Mouse (Mus musculus) forebrain, embryonic 13.5 days (tissue): ENCODE data around the gene Mrpl41. TPM values are rescaled to one million over a fixed set of nuclear protein-coding genes. Genes with fewer than 3 reads are reported as not detected.

ENCODE experiments used
- ATAC-seq: fragments of 200-750 bp; cut with Nextera tagmentation; 2 replicates; pipeline ENCODE4 v1.8.0; 2017
- H3K27ac ChIP-seq: fragments of 300-500 bp; sonication (generic); 2 replicates; pipeline ENCODE4 v1.5.1; 2015; ENCODE audit warnings: inconsistent platforms, mild to moderate bottlenecking, moderate library complexity
- H3K27me3 ChIP-seq: fragments of 300-500 bp; sonication (generic); 2 replicates; pipeline ENCODE4 v1.6.1; 2015; ENCODE audit warnings: mild to moderate bottlenecking, inconsistent platforms
- H3K36me3 ChIP-seq: fragments of 300-500 bp; sonication (generic); 2 replicates; pipeline ENCODE4 v1.6.1; 2015; ENCODE audit warnings: mild to moderate bottlenecking, inconsistent platforms; ENCODE audit not compliant: poor library complexity, severe bottlenecking
- H3K4me1 ChIP-seq: fragments of 300-500 bp; sonication (generic); 2 replicates; pipeline ENCODE4 v1.6.1; 2015; ENCODE audit warnings: inconsistent platforms
- H3K4me2 ChIP-seq: fragments of 300-500 bp; sonication (generic); 2 replicates; pipeline ENCODE4 v1.6.1; 2015; ENCODE audit warnings: inconsistent platforms, mild to moderate bottlenecking, moderate library complexity
- H3K4me3 ChIP-seq: fragments of 300-500 bp; sonication (generic); 2 replicates; pipeline ENCODE4 v1.5.1; 2015; ENCODE audit warnings: mild to moderate bottlenecking, inconsistent platforms
- H3K9ac ChIP-seq: fragments of 300-500 bp; sonication (generic); 2 replicates; pipeline ENCODE4 v1.6.1; 2015; ENCODE audit warnings: mild to moderate bottlenecking, inconsistent platforms
- H3K9me3 ChIP-seq: fragments of 300-500 bp; sonication (generic); replicated peaks from 2 replicates; pipeline ENCODE4 v1.6.1; 2016; ENCODE audit warnings: inconsistent platforms
- WGBS: fragments of 180-500 bp; shearing (Covaris S2); methylation state at CpG from one replicate; pipeline ENCODE4 v1.1.7; 2015; 5-methylcytosine and 5-hydroxymethylcytosine counted together
- microRNA-seq: library from miRNA; unstranded; fragments of <30 nt; microRNA quantifications from one replicate; pipeline ENCODE4, GENCODE M21; 2016
- polyA plus RNA-seq: library from polyadenylated mRNA; unstranded; fragments of >200 nt; fragmentation: Nextera tagmentation; extraction: Ambion mirVana; gene quantifications from 2 replicates; pipeline ENCODE4 v1.2.1, GENCODE M21; 2015

Mrpl41 gene
- polyA plus RNA-seq, 1 experiment from 2014 or later = 175 TPM

- H3K27me3 ChIP-seq = no peaks in the 10 kb centered on the region
- H3K27ac ChIP-seq = no peak overlapping the region
- no peak overlapping the region for H3K9ac ChIP-seq
- H3K4me2 ChIP-seq = no peak overlapping the region
- no peak for ATAC-seq
- H3K4me3 ChIP-seq = no peak overlapping the region
- H3K36me3 ChIP-seq = 0 out of 2 replicates have a peak, but pooled peaks cover 7% of the 10 kb centered on the region
- no peaks in the 10 kb centered on the region for H3K9me3 ChIP-seq
- WGBS = 91% methylated on average over 5 of the region's 5 CpGs
- peaks cover 6% of the 10 kb centered on the region for H3K4me1 ChIP-seq
Observed at GRCm38 (mm10) chr2:24929593-24929992, 45.3 kb downstream of the Mrpl41 start.

GRCm38 (mm10) chr2:24929119-24929518 lies 45.8 kb downstream of the Mrpl41 start:
- no peak overlapping the region for H3K4me3 ChIP-seq
- H3K27me3 ChIP-seq = no peaks in the 10 kb centered on the region
- WGBS = 70% methylated on average over 2 of the region's 2 CpGs
- H3K36me3 ChIP-seq = 0 out of 2 replicates have a peak, but pooled peaks cover 7% of the 10 kb centered on the region
- H3K4me1 ChIP-seq = peaks cover 2% of the 10 kb centered on the region
- no peak overlapping the region for H3K9ac ChIP-seq
- H3K27ac ChIP-seq = no peak overlapping the region
- H3K9me3 ChIP-seq = no peaks in the 10 kb centered on the region
- ATAC-seq = no peak
- no peak overlapping the region for H3K4me2 ChIP-seq

GRCm38 (mm10) chr2:24927810-24928479 lies 47.0 kb downstream of the Mrpl41 start:
- H3K36me3 ChIP-seq = 0 out of 2 replicates have a peak, but pooled peaks cover 7% of the 10 kb centered on the region
- no peak overlapping the region for H3K27ac ChIP-seq
- no peak overlapping the region for H3K4me3 ChIP-seq
- H3K4me2 ChIP-seq = no peak overlapping the region
- H3K9me3 ChIP-seq = no peaks in the 10 kb centered on the region
- H3K4me1 ChIP-seq = no peaks in the 10 kb centered on the region
- no peak for ATAC-seq
- no peak overlapping the region for H3K9ac ChIP-seq
- no peaks in the 10 kb centered on the region for H3K27me3 ChIP-seq
- WGBS = 68% methylated on average over 4 of the region's 4 CpGs

GRCm38 (mm10) chr2:24926965-24927358 lies 47.9 kb downstream of the Mrpl41 start:
- H3K9me3 ChIP-seq = no peaks in the 10 kb centered on the region
- H3K27ac ChIP-seq = no peak overlapping the region
- no peaks in the 10 kb centered on the region for H3K27me3 ChIP-seq
- H3K9ac ChIP-seq = no peak overlapping the region
- no peak for ATAC-seq
- H3K4me2 ChIP-seq = no peak overlapping the region
- H3K4me3 ChIP-seq = no peak overlapping the region
- 79% methylated on average over 7 of the region's 7 CpGs for WGBS
- 0 out of 2 replicates have a peak, but pooled peaks cover 7% of the 10 kb centered on the region for H3K36me3 ChIP-seq
- H3K4me1 ChIP-seq = no peaks in the 10 kb centered on the region

GRCm38 (mm10) chr2:24926345-24926964 lies 48.4 kb downstream of the Mrpl41 start:
- no peaks in the 10 kb centered on the region for H3K4me1 ChIP-seq
- no peaks in the 10 kb centered on the region for H3K27me3 ChIP-seq
- no peaks in the 10 kb centered on the region for H3K9me3 ChIP-seq
- 88% methylated on average over 9 of the region's 9 CpGs for WGBS
- H3K4me3 ChIP-seq = no peak overlapping the region
- no peak overlapping the region for H3K4me2 ChIP-seq
- ATAC-seq = no peak
- no peak overlapping the region for H3K27ac ChIP-seq
- H3K9ac ChIP-seq = no peak overlapping the region
- 0 out of 2 replicates have a peak, but pooled peaks cover 7% of the 10 kb centered on the region for H3K36me3 ChIP-seq

GRCm38 (mm10) chr2:24925284-24925683 lies 49.6 kb downstream of the Mrpl41 start:
- Histone ChIP-seq H3K27ac (no peak overlapping the region), H3K4me2 (no peak overlapping the region), H3K27me3 (no peaks in the 10 kb centered on the region), H3K4me1 (no peaks in the 10 kb centered on the region), H3K36me3 (0 out of 2 replicates have a peak, but pooled peaks cover 7% of the 10 kb centered on the region), H3K4me3 (no peak overlapping the region), H3K9ac (no peak overlapping the region), H3K9me3 (no peaks in the 10 kb centered on the region)
- ATAC-seq = no peak
- WGBS = 89% methylated on average over 8 of the region's 8 CpGs

Small RNAs within 50 kb of the gene (microRNA-seq; reads per million reads assigned to microRNA genes)
- not detected for gene Gm22875

Other genes starting within 250 kb of the Mrpl41 start
- gene Cacna1b, start 211.9 kb downstream of the Mrpl41 start, polyA plus RNA-seq = 4.5 and 5.6 TPM in 2 replicates
- gene Ehmt1, start 55.5 kb downstream of the Mrpl41 start, polyA plus RNA-seq = 152 and 156 TPM in 2 replicates
- gene Arrdc1, start 39.8 kb downstream of the Mrpl41 start, polyA plus RNA-seq = 19.1 and 21.5 TPM in 2 replicates
- gene Zmynd19, start 25.3 kb downstream of the Mrpl41 start, polyA plus RNA-seq = 10.2 and 12.1 TPM in 2 replicates
- 35.5 and 38.8 TPM in 2 replicates for gene Dph7, start 12.7 kb downstream of the Mrpl41 start, polyA plus RNA-seq
- gene Pnpla7, start 935 bp upstream of the Mrpl41 start, polyA plus RNA-seq = 2.4 and 3.5 TPM in 2 replicates
- gene Nsmf, start 79.3 kb upstream of the Mrpl41 start, polyA plus RNA-seq = 125 and 129 TPM in 2 replicates
- not detected in 2 replicates for gene Entpd8, start 105.2 kb upstream of the Mrpl41 start, polyA plus RNA-seq
- not detected in 2 replicates for gene Noxa1, start 120.1 kb upstream of the Mrpl41 start, polyA plus RNA-seq
- gene Nrarp, start 205.7 kb upstream of the Mrpl41 start, polyA plus RNA-seq = 29.2 and 30.8 TPM in 2 replicates
- 0.66 and 0.78 TPM in 2 replicates for gene Tor4a, start 221.8 kb upstream of the Mrpl41 start, polyA plus RNA-seq
- gene Nelfb, start 236.4 kb upstream of the Mrpl41 start, polyA plus RNA-seq = 95.4 and 104 TPM in 2 replicates
- gene Stpg3, start 239.5 kb upstream of the Mrpl41 start, polyA plus RNA-seq = not detected in 2 replicates
- 0.21 TPM in 1 of 2 replicates, not detected in the other for gene Fam166a, start 243.6 kb upstream of the Mrpl41 start, polyA plus RNA-seq
- gene Tubb4b, start 249.6 kb upstream of the Mrpl41 start, polyA plus RNA-seq = 448 and 518 TPM in 2 replicates